In genomic region chr14:102742331-102742730, GRCm38 (mm10) we compare ENCODE assay signal across 25 mouse cellular contexts.
DNase-seq lines count a peak whose midpoint lies in the region; ATAC-seq and TF ChIP-seq lines count a peak whose summit lies in the region.
"Had no signal": no experiment of that assay in that cellular context is flagged by ENCODE, and none has a peak within 500 bp of the region (broad histone marks: within the 10 kb centered on the region; RNA-seq: fewer than 3 reads in every experiment).

No protein-coding gene starts in this region.

- no peak overlapping the region for H3K4me3 ChIP-seq in midbrain, embryonic 14.5 days (replicated peaks; ENCODE audit: low read depth, low read length)
- no peak overlapping the region for H3K4me3 ChIP-seq in midbrain, embryonic 10.5 days
- no peak overlapping the region for H3K4me3 ChIP-seq in midbrain, embryonic 16.5 days (ENCODE audit: low read depth, low read length)
- no peak overlapping the region for H3K4me3 ChIP-seq in midbrain, embryonic 11.5 days (ENCODE audit: low read depth, low read length)
- H3K4me3 ChIP-seq in midbrain, postnatal 0 days (ENCODE audit: low read depth, low read length): no peak overlapping the region
- H3K4me3 ChIP-seq: embryonic facial prominence, embryonic 10.5 days; embryonic facial prominence, embryonic 12.5 days; forebrain, embryonic 13.5 days; forebrain, embryonic 15.5 days had no signal

- H3K9ac ChIP-seq in midbrain, embryonic 14.5 days (replicated peaks; ENCODE audit: low read length): no peak overlapping the region
- H3K9ac ChIP-seq in midbrain, embryonic 16.5 days (ENCODE audit: low read depth, low read length): no peak overlapping the region
- H3K9ac ChIP-seq in midbrain, embryonic 11.5 days (ENCODE audit: low read length): no peak overlapping the region
- no peak overlapping the region for H3K9ac ChIP-seq in midbrain, postnatal 0 days (replicated peaks; ENCODE audit: low read length, poor library complexity, severe bottlenecking)
- H3K9ac ChIP-seq: embryonic facial prominence, embryonic 12.5 days; forebrain, embryonic 13.5 days; forebrain, embryonic 15.5 days; forebrain, postnatal 0 days had no signal

- H3K9me3 ChIP-seq in midbrain, embryonic 14.5 days (ENCODE audit: control insufficient read depth, low read length): no peaks in the 10 kb centered on the region
- no peaks in the 10 kb centered on the region for H3K9me3 ChIP-seq in midbrain, embryonic 10.5 days (replicated peaks)
- H3K9me3 ChIP-seq in midbrain, embryonic 16.5 days (replicated peaks; ENCODE audit: control insufficient read depth, low read length, poor library complexity, severe bottlenecking): no peaks in the 10 kb centered on the region
- no peaks in the 10 kb centered on the region for H3K9me3 ChIP-seq in midbrain, embryonic 11.5 days (ENCODE audit: control insufficient read depth, low read length)
- H3K9me3 ChIP-seq in midbrain, postnatal 0 days (ENCODE audit: low read length): no peaks in the 10 kb centered on the region
- H3K9me3 ChIP-seq: embryonic facial prominence, embryonic 10.5 days; embryonic facial prominence, embryonic 12.5 days; forebrain, embryonic 13.5 days; forebrain, embryonic 15.5 days had no signal

- no peaks in the 10 kb centered on the region for H3K27me3 ChIP-seq in midbrain, embryonic 14.5 days (ENCODE audit: control insufficient read depth, insufficient read depth, low read length)
- H3K27me3 ChIP-seq in midbrain, embryonic 10.5 days (ENCODE audit: low read depth, poor library complexity, severe bottlenecking): no peaks in the 10 kb centered on the region
- H3K27me3 ChIP-seq in midbrain, embryonic 16.5 days (ENCODE audit: control insufficient read depth, insufficient read depth, low read depth, low read length): no peaks in the 10 kb centered on the region
- H3K27me3 ChIP-seq in midbrain, embryonic 11.5 days (ENCODE audit: control insufficient read depth, insufficient read depth, low read length): no peaks in the 10 kb centered on the region
- H3K27me3 ChIP-seq in midbrain, postnatal 0 days (ENCODE audit: insufficient read depth, low read length): no peaks in the 10 kb centered on the region
- H3K27me3 ChIP-seq: CH12.LX; embryonic facial prominence, embryonic 12.5 days; forebrain, embryonic 13.5 days; forebrain, embryonic 15.5 days; Patski had no signal

- 81% methylated on average over 8 of the region's 8 CpGs for WGBS in midbrain, embryonic 14.5 days
- WGBS in midbrain, embryonic 10.5 days: 85% methylated on average over 8 of the region's 8 CpGs
- WGBS in midbrain, embryonic 16.5 days: 67% methylated on average over 8 of the region's 8 CpGs
- 86% methylated on average over 8 of the region's 8 CpGs for WGBS in midbrain, embryonic 11.5 days
- 62% methylated on average over 8 of the region's 8 CpGs for WGBS in midbrain, postnatal 0 days

- no peaks in the 10 kb centered on the region for H3K36me3 ChIP-seq in midbrain, embryonic 14.5 days (ENCODE audit: control insufficient read depth, insufficient read depth, low read length)
- H3K36me3 ChIP-seq in midbrain, embryonic 10.5 days: no peaks in the 10 kb centered on the region
- H3K36me3 ChIP-seq in midbrain, embryonic 16.5 days (ENCODE audit: control insufficient read depth, insufficient read depth, low read length): no peaks in the 10 kb centered on the region
- H3K36me3 ChIP-seq in midbrain, embryonic 11.5 days (ENCODE audit: control insufficient read depth, insufficient read depth, low read length): no peaks in the 10 kb centered on the region
- H3K36me3 ChIP-seq in midbrain, postnatal 0 days (ENCODE audit: insufficient read depth, low read length): no peaks in the 10 kb centered on the region
- H3K36me3 ChIP-seq: embryonic facial prominence, embryonic 10.5 days; embryonic facial prominence, embryonic 12.5 days; forebrain, embryonic 15.5 days; G1E had no signal

- H3K4me1 ChIP-seq in midbrain, embryonic 14.5 days (ENCODE audit: control insufficient read depth, insufficient read depth, low read length): no peaks in the 10 kb centered on the region
- no peaks in the 10 kb centered on the region for H3K4me1 ChIP-seq in midbrain, embryonic 10.5 days
- H3K4me1 ChIP-seq in midbrain, embryonic 16.5 days (ENCODE audit: control insufficient read depth, insufficient read depth, low read length): no peaks in the 10 kb centered on the region
- H3K4me1 ChIP-seq in midbrain, embryonic 11.5 days (ENCODE audit: control insufficient read depth, insufficient read depth, low read length): no peaks in the 10 kb centered on the region
- no peaks in the 10 kb centered on the region for H3K4me1 ChIP-seq in midbrain, postnatal 0 days (ENCODE audit: insufficient read depth, low read length)
- H3K4me1 ChIP-seq: embryonic facial prominence, embryonic 12.5 days; forebrain, embryonic 13.5 days; forebrain, embryonic 15.5 days had no signal

- no peak for ATAC-seq in midbrain, embryonic 14.5 days (ENCODE audit: low FRiP score, low TSS enrichment)
- peak; percentile 51; the same call in 1 of the 2 replicates for ATAC-seq in midbrain, embryonic 16.5 days
- ATAC-seq in midbrain, embryonic 11.5 days (ENCODE audit: low FRiP score): no peak
- peak; percentile 41; the same call in 1 of the 2 replicates for ATAC-seq in midbrain, postnatal 0 days (ENCODE audit: low FRiP score)
- ATAC-seq: activated CD4-positive, CD25-positive, alpha-beta regulatory T cell, adult 4 months; CD4-positive, CD25-positive, alpha-beta regulatory T cell, adult 4 months; forebrain, embryonic 13.5 days; forebrain, embryonic 15.5 days; forebrain, postnatal 0 days; Patski had no signal

- no peak for TF ChIP-seq CTCF in midbrain, postnatal 0 days (IDR thresholded peaks at IDR 0.05)

- H3K4me2 ChIP-seq in midbrain, embryonic 14.5 days (ENCODE audit: low read length): no peak overlapping the region
- no peak overlapping the region for H3K4me2 ChIP-seq in midbrain, embryonic 16.5 days (ENCODE audit: low read length)
- no peak overlapping the region for H3K4me2 ChIP-seq in midbrain, embryonic 11.5 days
- H3K4me2 ChIP-seq in midbrain, postnatal 0 days (ENCODE audit: low read depth, low read length, poor library complexity, severe bottlenecking): no peak overlapping the region
- H3K4me2 ChIP-seq: embryonic facial prominence, embryonic 12.5 days; forebrain, embryonic 13.5 days; forebrain, embryonic 15.5 days had no signal

- DNase-seq in midbrain, embryonic 14.5 days: peak; percentile 35
- no peak for DNase-seq in midbrain, embryonic 10.5 days (ENCODE audit: low spot score)
- no peak for DNase-seq in midbrain, embryonic 11.5 days (ENCODE audit: low spot score, missing footprints)
- no peak for DNase-seq in midbrain, postnatal 0 days (ENCODE audit: low spot score)
- no peak for DNase-seq in right cerebral cortex, postnatal 14 days
- DNase-seq: adrenal gland, adult 8-10 months; adrenal gland, postnatal 14 days; adrenal gland, postnatal 36 days; B cell, adult 2 months; cerebellum, adult 11-12 months; cerebellum, adult 2 months; cerebellum, adult 9-10 months; cerebellum, postnatal 10 days; cerebellum, postnatal 25 days; forebrain, postnatal 0 days had no signal

- H3K27ac ChIP-seq in midbrain, embryonic 14.5 days (replicated peaks; ENCODE audit: low read depth, low read length): no peak overlapping the region
- no peak overlapping the region for H3K27ac ChIP-seq in midbrain, embryonic 10.5 days (replicated peaks)
- H3K27ac ChIP-seq in midbrain, embryonic 16.5 days (ENCODE audit: low read length): no peak overlapping the region
- no peak overlapping the region for H3K27ac ChIP-seq in midbrain, embryonic 11.5 days (ENCODE audit: low read depth, low read length)
- no peak overlapping the region for H3K27ac ChIP-seq in midbrain, postnatal 0 days (ENCODE audit: low read depth, low read length)
- H3K27ac ChIP-seq: embryonic facial prominence, embryonic 10.5 days; embryonic facial prominence, embryonic 12.5 days; forebrain, embryonic 13.5 days; forebrain, embryonic 15.5 days had no signal

Comparison
In these comparisons a context has a peak if more than half of its experiments do, and no peak if none do; other contexts are left out.
1. ATAC-seq: peak in midbrain, embryonic 16.5 days (single experiment) and midbrain, postnatal 0 days (single experiment); none in midbrain, embryonic 14.5 days (single experiment) and midbrain, embryonic 11.5 days (single experiment).